Mouse (Mus musculus): ENCODE data around the gene Stx6. TPM values are rescaled to one million over a fixed set of nuclear protein-coding genes. Genes with fewer than 3 reads are reported as not detected.
"Not testable (repeated sequence)": the region's sequence is repeated elsewhere in the genome, so short reads cannot be mapped to it uniquely, and the experiment has no call there.

Gene Stx6
- polyA plus RNA-seq, 1 experiment from 2014 or later = 57.1 TPM

DNA sequence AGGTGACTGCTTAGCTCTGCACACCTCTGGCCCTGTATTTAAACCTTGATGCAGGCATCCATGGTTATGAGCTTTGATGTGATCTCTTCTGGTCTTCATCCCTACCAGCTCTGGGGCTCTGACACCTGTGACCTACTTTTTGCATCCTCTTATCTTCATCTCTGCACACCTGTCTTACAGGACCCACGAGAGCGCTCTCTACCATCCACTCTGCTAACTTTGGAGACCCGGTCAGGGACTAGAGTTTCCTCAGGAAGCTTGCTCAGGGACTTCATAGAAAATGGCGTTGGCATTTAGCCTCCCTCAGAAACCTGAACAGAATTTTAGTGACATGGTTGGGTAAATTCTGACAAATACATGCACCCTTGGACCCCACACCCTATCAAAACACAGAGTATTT is 4.6 kb upstream of the Stx6 start:
- Histone ChIP-seq H3K4me2 (ENCODE audit: low read length) (no peak overlapping the region), H3K4me1 (replicated peaks; ENCODE audit: insufficient read depth, low read length) (no peaks in the 10 kb centered on the region), H3K27ac (no peak overlapping the region), H3K36me3 (ENCODE audit: insufficient read depth, low read length) (no peaks in the 10 kb centered on the region), H3K4me3 (replicated peaks; ENCODE audit: low read depth, low read length) (no peak overlapping the region), H3K27me3 (ENCODE audit: insufficient read depth, low read length) (no peaks in the 10 kb centered on the region), H3K9ac (ENCODE audit: low read depth, low read length) (no peak overlapping the region), H3K9me3 (replicated peaks; ENCODE audit: low read length) (no peaks in the 10 kb centered on the region)
- ATAC-seq (replicated peaks; ENCODE audit: low FRiP score, low read depth) (no peak), DNase-seq (ENCODE audit: low spot score) (no peak)
- 74% methylated on average over 4 of the region's 4 CpGs for WGBS
- no peak for TF ChIP-seq CTCF (IDR thresholded peaks at IDR 0.05; ENCODE audit: low read depth)

DNA sequence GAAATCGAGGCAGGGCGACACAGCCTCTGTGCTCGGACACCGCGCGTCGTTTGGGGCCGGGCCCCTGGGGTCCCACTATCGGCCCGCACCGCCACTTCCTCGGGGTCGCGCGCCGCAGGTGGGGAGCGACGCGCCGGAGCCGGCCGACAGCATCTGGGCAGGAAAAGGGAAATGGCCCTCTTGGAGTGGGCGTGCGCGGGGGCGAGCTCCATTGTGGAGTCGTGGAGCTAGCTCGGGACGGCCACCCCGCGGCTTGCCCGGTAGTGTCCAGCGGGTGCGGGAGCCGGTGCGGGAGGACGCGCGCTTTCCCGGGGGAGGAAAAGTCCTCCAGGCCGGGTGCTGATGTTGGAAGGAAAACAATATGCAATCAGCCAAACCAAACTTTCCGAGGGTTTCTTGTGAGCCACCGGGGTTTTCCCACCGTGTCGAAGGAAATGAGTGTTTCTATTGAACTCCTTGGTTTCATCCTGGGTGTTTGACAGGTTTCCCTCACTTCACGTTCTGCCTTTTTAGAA is 512 bp downstream of the Stx6 start:
- Histone ChIP-seq H3K4me1 (replicated peaks; ENCODE audit: insufficient read depth, low read length) (no peaks in the 10 kb centered on the region), H3K27ac (peak overlapping the region; percentile 94), H3K27me3 (ENCODE audit: insufficient read depth, low read length) (no peaks in the 10 kb centered on the region), H3K9ac (ENCODE audit: low read depth, low read length) (peak overlapping the region; percentile 91), H3K4me3 (replicated peaks; ENCODE audit: low read depth, low read length) (peak overlapping the region; percentile 97), H3K36me3 (ENCODE audit: insufficient read depth, low read length) (no peaks in the 10 kb centered on the region), H3K4me2 (ENCODE audit: low read length) (peak overlapping the region; percentile 75), H3K9me3 (replicated peaks; ENCODE audit: low read length) (no peaks in the 10 kb centered on the region)
- peak; percentile 27; the same call in 1 of the 2 replicates for TF ChIP-seq CTCF (IDR thresholded peaks at IDR 0.05; ENCODE audit: low read depth)
- ATAC-seq (replicated peaks; ENCODE audit: low FRiP score, low read depth) = peak; percentile 69
- 0% methylated on average over 46 of the region's 46 CpGs for WGBS
- DNase-seq (ENCODE audit: low spot score) = peak; percentile 70

DNA sequence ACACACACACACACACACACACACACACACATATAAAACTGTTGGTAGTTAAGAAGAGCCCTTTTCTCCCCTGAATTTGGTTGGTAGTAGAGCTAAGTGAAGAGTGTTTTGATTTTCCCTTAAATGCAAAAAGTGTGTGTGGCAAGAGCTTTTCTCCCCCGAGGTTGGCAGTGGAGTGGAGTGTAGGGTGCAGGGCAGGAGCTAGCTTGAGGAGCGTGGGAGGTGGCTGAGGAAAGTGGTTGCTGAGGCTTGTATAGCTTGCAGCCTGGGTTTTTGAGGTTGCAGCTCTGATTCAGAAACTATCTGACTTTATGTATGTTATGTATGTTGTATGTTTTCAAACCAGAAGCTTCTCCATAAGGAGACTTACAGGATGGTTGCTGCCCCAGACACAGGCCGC is 8.9 kb downstream of the Stx6 start:
- Histone ChIP-seq H3K27me3 (ENCODE audit: insufficient read depth, low read length) (no peaks in the 10 kb centered on the region), H3K36me3 (ENCODE audit: insufficient read depth, low read length) (no peaks in the 10 kb centered on the region), H3K9me3 (replicated peaks; ENCODE audit: low read length) (no peaks in the 10 kb centered on the region), H3K4me3 (replicated peaks; ENCODE audit: low read depth, low read length) (no peak overlapping the region), H3K27ac (no peak overlapping the region), H3K4me1 (replicated peaks; ENCODE audit: insufficient read depth, low read length) (0 out of 2 replicates have a peak, but pooled peaks cover 7% of the 10 kb centered on the region), H3K9ac (ENCODE audit: low read depth, low read length) (no peak overlapping the region), H3K4me2 (ENCODE audit: low read length) (no peak overlapping the region)
- ATAC-seq (replicated peaks; ENCODE audit: low FRiP score, low read depth) (no peak), DNase-seq (ENCODE audit: low spot score) (no peak)
- 77% methylated on average over 3 of the region's 3 CpGs for whole genome bisulfite sequencing
- no peak for TF ChIP-seq CTCF (IDR thresholded peaks at IDR 0.05; ENCODE audit: low read depth)

DNA sequence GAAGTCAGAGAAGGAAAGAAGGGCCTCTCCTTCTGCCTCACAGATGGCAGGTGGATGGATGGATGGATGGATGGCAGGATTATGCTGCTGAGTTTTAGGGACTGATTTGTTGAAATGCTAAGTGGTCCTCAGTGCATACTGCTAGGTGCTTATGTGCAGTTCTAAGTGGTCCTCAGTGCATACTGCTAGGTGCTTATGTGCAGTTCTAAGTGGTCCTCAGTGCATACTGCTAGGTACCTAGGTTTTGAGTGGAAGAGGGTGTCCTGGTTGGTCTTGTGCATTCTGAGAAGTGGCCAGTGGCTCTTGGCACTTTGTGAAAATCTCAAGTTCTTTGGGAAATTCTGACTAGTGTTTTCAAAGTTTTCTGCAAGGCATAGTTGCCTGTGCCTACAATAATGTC is 11.4 kb downstream of the Stx6 start:
- H3K4me1 ChIP-seq (replicated peaks; ENCODE audit: insufficient read depth, low read length) = 0 out of 2 replicates have a peak, but pooled peaks cover 7% of the 10 kb centered on the region
- DNase-seq (ENCODE audit: low spot score) (no peak), ATAC-seq (replicated peaks; ENCODE audit: low FRiP score, low read depth) (no peak)
- no peak overlapping the region for H3K27ac ChIP-seq
- H3K36me3 ChIP-seq (ENCODE audit: insufficient read depth, low read length) = no peaks in the 10 kb centered on the region
- H3K4me3 ChIP-seq (replicated peaks; ENCODE audit: low read depth, low read length) = no peak overlapping the region
- no peak overlapping the region for H3K4me2 ChIP-seq (ENCODE audit: low read length)
- no peak overlapping the region for H3K9ac ChIP-seq (ENCODE audit: low read depth, low read length)
- H3K27me3 ChIP-seq (ENCODE audit: insufficient read depth, low read length) = no peaks in the 10 kb centered on the region
- TF ChIP-seq CTCF (IDR thresholded peaks at IDR 0.05; ENCODE audit: low read depth) = no peak
- no peaks in the 10 kb centered on the region for H3K9me3 ChIP-seq (replicated peaks; ENCODE audit: low read length)

DNA sequence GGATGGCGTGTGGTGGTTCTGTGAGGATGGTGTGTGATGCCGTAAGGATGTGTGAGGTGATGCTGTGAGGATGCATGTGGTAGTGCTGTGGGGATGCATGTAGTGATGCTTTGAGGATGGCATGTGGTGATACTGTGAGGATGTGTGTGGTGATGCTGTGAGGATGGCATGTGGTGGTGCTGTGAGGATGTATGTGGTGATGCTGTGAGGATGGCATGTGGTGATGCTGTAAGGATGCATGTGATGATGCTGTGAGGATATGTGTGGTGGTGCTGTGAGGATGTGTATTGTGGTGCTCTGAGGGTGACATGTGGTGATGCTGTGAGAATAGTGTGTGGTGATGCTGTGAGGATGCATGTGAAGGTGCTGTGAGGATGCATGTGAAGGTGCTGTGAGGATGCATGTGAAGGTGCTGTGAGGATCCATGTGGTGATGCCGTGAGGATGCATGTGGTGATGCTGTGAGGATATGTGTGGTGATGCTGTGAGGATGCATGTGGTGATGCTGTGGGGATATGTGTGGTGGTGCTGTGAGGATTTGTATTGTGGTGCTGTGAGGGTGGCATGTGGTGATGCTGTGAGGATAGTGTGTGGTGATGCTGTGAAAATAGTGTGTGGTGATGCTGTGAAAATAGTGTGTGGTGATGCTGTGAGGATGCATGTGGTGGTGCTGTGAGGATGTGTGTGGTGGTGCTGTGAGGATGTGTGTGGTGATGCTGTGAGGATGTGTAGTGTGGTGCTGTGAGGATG is 14.6 kb downstream of the Stx6 start:
- Histone ChIP-seq H3K9me3 (replicated peaks; ENCODE audit: low read length) (no peaks in the 10 kb centered on the region), H3K36me3 (ENCODE audit: insufficient read depth, low read length) (peaks cover 6% of the 10 kb centered on the region; the same call in 1 of the 2 replicates), H3K27ac (no peak overlapping the region), H3K4me2 (ENCODE audit: low read length) (no peak overlapping the region), H3K4me1 (replicated peaks; ENCODE audit: insufficient read depth, low read length) (0 out of 2 replicates have a peak, but pooled peaks cover 7% of the 10 kb centered on the region), H3K4me3 (replicated peaks; ENCODE audit: low read depth, low read length) (no peak overlapping the region), H3K27me3 (ENCODE audit: insufficient read depth, low read length) (no peaks in the 10 kb centered on the region), H3K9ac (ENCODE audit: low read depth, low read length) (no peak overlapping the region)
- no peak for TF ChIP-seq CTCF (IDR thresholded peaks at IDR 0.05; ENCODE audit: low read depth)
- DNase-seq (ENCODE audit: low spot score) (no peak), ATAC-seq (replicated peaks; ENCODE audit: low FRiP score, low read depth) (no peak)
- 90% methylated on average over 3 of the region's 3 CpGs for WGBS

DNA sequence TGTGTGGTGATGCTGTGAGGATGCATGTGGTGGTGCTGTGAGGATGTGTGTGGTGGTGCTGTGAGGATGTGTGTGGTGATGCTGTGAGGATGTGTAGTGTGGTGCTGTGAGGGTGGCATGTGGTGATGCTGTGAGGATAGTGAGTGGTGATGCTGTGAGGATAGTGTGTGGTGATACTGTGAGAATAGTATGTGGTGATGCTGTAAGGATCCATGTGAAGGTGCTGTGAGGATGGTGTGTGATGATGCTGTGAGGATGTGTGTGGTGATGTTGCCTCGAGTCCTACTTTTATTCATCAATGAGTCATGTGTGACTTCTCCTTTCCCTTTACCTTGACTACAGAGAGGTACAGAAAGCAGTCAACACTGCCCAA is 15.1 kb downstream of the Stx6 start:
- not testable (repeated sequence) for H3K4me2 ChIP-seq (ENCODE audit: low read length); H3K9me3 ChIP-seq (replicated peaks; ENCODE audit: low read length); ATAC-seq (replicated peaks; ENCODE audit: low FRiP score, low read depth); H3K36me3 ChIP-seq (ENCODE audit: insufficient read depth, low read length); H3K4me3 ChIP-seq (replicated peaks; ENCODE audit: low read depth, low read length); H3K27me3 ChIP-seq (ENCODE audit: insufficient read depth, low read length); H3K4me1 ChIP-seq (replicated peaks; ENCODE audit: insufficient read depth, low read length); H3K9ac ChIP-seq (ENCODE audit: low read depth, low read length); H3K27ac ChIP-seq; DNase-seq (ENCODE audit: low spot score)
- WGBS = 70% methylated on average over 1 of the region's 1 CpGs

All from kidney, postnatal 0 days (tissue).